Mouse (Mus musculus): ENCODE results near the gene Comtd1. TPM values are rescaled to one million over a fixed set of nuclear protein-coding genes. Genes with fewer than 3 reads are reported as not detected.

The Comtd1 gene
- 54.4 and 59.0 TPM in 2 replicates for polyA plus RNA-seq (2014; fragmentation: Nextera tagmentation; extraction: Ambion mirVana)

DNA sequence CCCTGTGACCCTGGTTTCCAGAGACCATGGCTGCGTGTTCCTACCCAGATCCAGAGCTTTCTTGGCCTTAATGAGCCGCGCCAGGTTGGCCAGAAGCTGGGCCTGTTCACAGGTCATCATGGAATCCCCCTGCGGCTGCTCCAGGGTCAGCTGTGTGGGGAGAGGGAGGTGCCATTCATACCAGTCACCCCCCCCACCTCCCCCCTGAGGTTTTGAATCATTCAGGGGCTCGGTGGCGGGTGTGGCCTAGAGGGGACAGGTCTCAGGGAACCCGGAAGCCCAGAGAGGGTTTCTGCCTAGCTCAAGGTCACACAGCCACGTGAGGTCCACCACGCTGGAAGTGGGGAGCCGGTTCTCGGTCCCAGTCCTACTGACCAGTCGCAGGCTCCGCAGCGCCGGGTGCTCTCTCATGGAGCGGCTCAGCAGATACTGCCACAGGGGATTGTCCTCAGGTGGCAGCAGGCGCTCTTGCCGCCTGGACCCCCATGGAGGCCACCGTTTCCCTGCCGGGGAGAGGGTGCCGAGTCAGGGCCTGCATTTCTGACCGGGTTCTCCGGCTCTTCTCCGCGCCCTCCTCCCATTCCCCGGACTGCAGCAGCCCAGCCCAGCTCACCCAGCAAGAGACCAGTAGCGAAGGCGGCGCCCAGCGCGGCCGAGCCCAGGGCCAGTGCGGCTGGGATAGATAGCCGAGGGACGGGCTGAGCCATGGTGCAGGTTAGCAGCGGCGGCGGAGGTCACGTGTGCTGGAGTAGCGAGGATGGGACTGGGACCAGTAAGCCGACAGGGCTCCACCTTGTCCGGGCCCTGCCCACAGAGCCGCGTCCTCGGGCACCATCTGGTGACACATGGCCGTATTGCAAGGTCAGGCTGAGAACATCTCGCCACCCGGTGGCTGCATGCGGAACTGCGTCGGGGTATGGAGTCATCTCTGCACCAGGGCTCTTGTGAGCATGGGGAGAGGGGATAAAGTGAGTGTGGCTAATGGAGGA is at the start of gene Comtd1:
Gene Comtd1, minus strand, starts transcription at position 812 of the 989 bp plus-strand sequence.
- DNase-seq (ENCODE audit: low spot score) (peak; percentile 92), ATAC-seq (replicated peaks; ENCODE audit: low FRiP score) (peak; percentile 91)
- Histone ChIP-seq H3K9ac (ENCODE audit: low read depth, low read length) (peak within 1 kb of the TSS; percentile 86), H3K4me1 (replicated peaks; ENCODE audit: control insufficient read depth, insufficient read depth, low read length) (peaks cover 53% of the 10 kb centered on the region), H3K27me3 (replicated peaks; ENCODE audit: control insufficient read depth, insufficient read depth, low read length) (no peaks in the 10 kb centered on the region), H3K9me3 (ENCODE audit: control insufficient read depth, low read length) (no peaks in the 10 kb centered on the region), H3K27ac (ENCODE audit: low read depth, low read length) (peak within 1 kb of the TSS; percentile 89), H3K4me2 (peak within 1 kb of the TSS; percentile 99), H3K4me3 (ENCODE audit: low read depth, low read length) (peak within 1 kb of the TSS; percentile 73), H3K36me3 (ENCODE audit: control insufficient read depth, insufficient read depth, low read length) (peaks cover 15% of the 10 kb centered on the region)
- under 1% methylated on average over 51 of the region's 51 CpGs for WGBS

DNA sequence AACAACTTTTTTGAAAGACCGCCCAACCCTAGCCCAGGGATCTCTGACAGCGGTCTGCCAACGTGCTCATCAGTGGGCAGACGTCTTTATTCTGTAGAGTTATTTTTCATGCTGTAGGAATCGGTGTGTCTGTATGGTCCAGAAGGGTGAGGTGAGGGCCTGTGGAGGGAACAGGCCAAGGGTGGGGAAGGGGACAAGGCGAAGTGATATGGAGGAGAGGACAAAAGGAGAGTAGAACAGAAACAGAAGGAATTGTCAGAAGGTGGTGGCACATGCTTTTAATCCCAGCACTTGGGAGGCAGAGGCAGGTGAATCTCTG is 43.5 kb upstream of the Comtd1 start:
- no peaks in the 10 kb centered on the region for H3K4me1 ChIP-seq (replicated peaks; ENCODE audit: control insufficient read depth, insufficient read depth, low read length)
- DNase-seq (ENCODE audit: low spot score): no peak
- no peak overlapping the region for H3K27ac ChIP-seq (ENCODE audit: low read depth, low read length)
- no peak overlapping the region for H3K4me2 ChIP-seq
- no peaks in the 10 kb centered on the region for H3K9me3 ChIP-seq (ENCODE audit: control insufficient read depth, low read length)
- no peak overlapping the region for H3K4me3 ChIP-seq (ENCODE audit: low read depth, low read length)
- WGBS: 63% methylated on average over 6 of the region's 6 CpGs
- no peak for ATAC-seq (replicated peaks; ENCODE audit: low FRiP score)
- no peaks in the 10 kb centered on the region for H3K27me3 ChIP-seq (replicated peaks; ENCODE audit: control insufficient read depth, insufficient read depth, low read length)
- no peak overlapping the region for H3K9ac ChIP-seq (ENCODE audit: low read depth, low read length)
- H3K36me3 ChIP-seq (ENCODE audit: control insufficient read depth, insufficient read depth, low read length): no peaks in the 10 kb centered on the region

DNA sequence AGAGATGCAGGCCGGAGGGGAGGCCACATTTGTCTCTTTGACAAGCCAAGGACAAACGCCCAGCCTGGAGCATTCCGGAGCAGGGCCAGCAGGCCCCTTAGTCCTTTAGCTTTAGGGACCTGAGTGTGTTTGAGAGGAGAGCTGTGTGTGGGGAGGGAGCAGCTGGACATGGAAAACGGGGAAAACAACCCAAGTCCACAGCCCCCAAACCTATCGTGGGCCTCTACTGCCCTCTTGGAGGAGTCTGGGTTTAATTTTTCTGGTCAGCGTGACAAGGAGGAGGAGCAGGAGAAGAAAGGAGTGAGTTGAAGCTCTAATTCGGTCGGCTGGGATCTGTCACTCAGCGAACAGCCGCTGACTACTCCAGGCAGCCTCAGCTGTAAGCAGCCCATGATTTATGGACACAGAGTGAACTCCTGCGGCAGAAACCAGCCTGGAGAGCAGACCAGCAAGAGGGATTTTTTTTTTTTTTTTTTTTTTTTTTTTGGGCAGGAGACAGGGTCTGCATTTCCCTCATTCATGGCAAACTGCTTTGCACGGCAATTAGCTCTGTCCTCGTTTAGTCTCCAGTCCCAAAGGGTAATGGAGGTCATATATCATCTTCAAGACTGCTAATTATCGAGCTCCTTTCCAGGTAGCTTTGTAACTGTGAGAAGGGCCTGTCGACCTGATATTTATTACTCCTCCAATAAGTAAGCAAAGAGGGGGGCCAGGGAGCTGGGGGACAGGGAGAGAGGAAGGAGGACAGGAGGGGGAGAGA is 43.0 kb upstream of the Comtd1 start:
- ATAC-seq (replicated peaks; ENCODE audit: low FRiP score): no peak
- Histone ChIP-seq H3K9me3 (ENCODE audit: control insufficient read depth, low read length) (no peaks in the 10 kb centered on the region), H3K4me2 (no peak overlapping the region), H3K27me3 (replicated peaks; ENCODE audit: control insufficient read depth, insufficient read depth, low read length) (no peaks in the 10 kb centered on the region), H3K4me3 (ENCODE audit: low read depth, low read length) (no peak overlapping the region), H3K27ac (ENCODE audit: low read depth, low read length) (0 out of 2 replicates have a peak overlapping the region, but pooled peaks have one; percentile 8), H3K4me1 (replicated peaks; ENCODE audit: control insufficient read depth, insufficient read depth, low read length) (no peaks in the 10 kb centered on the region), H3K36me3 (ENCODE audit: control insufficient read depth, insufficient read depth, low read length) (no peaks in the 10 kb centered on the region), H3K9ac (ENCODE audit: low read depth, low read length) (no peak overlapping the region)
- DNase-seq (ENCODE audit: low spot score): no peak
- 44% methylated on average over 15 of the region's 15 CpGs for WGBS

DNA sequence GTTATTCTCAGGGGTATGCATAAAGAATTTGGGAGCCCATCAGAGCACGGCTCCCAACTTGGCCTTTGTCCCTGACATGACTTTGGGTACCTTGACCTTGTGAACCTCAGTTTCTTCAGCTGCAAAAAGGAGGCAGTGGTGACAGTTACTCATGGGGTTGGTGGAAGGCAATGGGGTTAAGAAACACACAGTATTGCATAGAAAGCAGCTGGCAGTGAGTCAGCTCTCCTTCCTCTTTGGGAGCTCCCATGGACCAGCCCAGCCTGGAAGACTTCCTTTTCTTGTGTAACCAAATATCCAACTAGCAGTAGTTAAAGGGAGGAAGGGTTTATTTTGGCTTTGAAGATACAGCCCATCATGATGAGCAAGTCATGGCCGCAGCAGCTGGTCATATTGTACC is 41.7 kb upstream of the Comtd1 start:
- Histone ChIP-seq H3K27me3 (replicated peaks; ENCODE audit: control insufficient read depth, insufficient read depth, low read length) (no peaks in the 10 kb centered on the region), H3K4me3 (ENCODE audit: low read depth, low read length) (no peak overlapping the region), H3K36me3 (ENCODE audit: control insufficient read depth, insufficient read depth, low read length) (no peaks in the 10 kb centered on the region), H3K4me2 (no peak overlapping the region), H3K9me3 (ENCODE audit: control insufficient read depth, low read length) (no peaks in the 10 kb centered on the region), H3K9ac (ENCODE audit: low read depth, low read length) (no peak overlapping the region), H3K4me1 (replicated peaks; ENCODE audit: control insufficient read depth, insufficient read depth, low read length) (no peaks in the 10 kb centered on the region), H3K27ac (ENCODE audit: low read depth, low read length) (no peak overlapping the region)
- no peak for DNase-seq (ENCODE audit: low spot score)
- WGBS: 58% methylated on average over 2 of the region's 2 CpGs
- ATAC-seq (replicated peaks; ENCODE audit: low FRiP score): no peak

DNA sequence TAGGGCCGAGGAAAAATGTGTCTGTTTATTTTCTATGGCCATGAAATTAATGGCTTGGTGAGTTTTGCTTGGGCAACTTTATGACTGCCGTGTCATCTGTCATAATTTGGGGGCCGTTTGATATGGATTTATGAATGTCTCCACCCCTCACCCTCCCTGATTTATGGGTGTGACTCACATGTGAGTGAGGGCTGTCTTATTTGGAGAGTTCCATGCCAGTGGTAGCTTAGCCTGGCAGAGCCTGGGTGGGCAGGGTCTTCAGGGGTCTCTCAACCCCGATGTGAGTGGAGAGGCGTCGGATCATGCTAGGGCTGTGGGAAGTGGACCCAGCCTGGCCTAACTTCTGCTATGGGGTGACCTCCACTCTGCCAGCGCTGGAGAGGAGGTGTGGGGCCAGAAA is 18.0 kb upstream of the Comtd1 start:
- no peak overlapping the region for H3K4me3 ChIP-seq (ENCODE audit: low read depth, low read length)

DNA sequence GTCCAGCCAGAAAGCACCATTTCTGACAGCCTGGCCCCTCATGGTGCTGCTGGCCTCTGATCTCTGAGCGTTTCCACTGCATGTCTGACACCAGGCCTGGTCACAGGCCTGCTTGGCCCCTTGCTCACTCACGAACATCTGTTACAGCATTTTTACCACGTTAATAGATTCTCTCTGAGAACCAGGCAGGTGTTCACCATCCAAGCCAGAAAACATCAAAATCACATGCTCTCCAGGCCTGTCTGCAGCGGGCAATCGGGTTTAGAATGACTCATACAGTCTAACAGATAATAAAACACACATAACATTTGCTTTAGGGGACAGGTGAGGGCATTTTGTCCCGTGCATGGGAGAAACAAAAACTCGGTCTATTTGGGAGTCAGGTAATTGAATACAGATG is 17.5 kb upstream of the Comtd1 start:
- H3K27ac ChIP-seq (ENCODE audit: low read depth, low read length): no peak overlapping the region
- H3K4me3 ChIP-seq (ENCODE audit: low read depth, low read length): no peak overlapping the region
- ATAC-seq (replicated peaks; ENCODE audit: low FRiP score) (no peak), DNase-seq (ENCODE audit: low spot score) (no peak)
- no peak overlapping the region for H3K9ac ChIP-seq (ENCODE audit: low read depth, low read length)
- WGBS: 63% methylated on average over 7 of the region's 7 CpGs
- H3K4me1 ChIP-seq (replicated peaks; ENCODE audit: control insufficient read depth, insufficient read depth, low read length): no peaks in the 10 kb centered on the region
- H3K9me3 ChIP-seq (ENCODE audit: control insufficient read depth, low read length): no peaks in the 10 kb centered on the region
- H3K4me2 ChIP-seq: no peak overlapping the region
- H3K27me3 ChIP-seq (replicated peaks; ENCODE audit: control insufficient read depth, insufficient read depth, low read length): no peaks in the 10 kb centered on the region
- no peaks in the 10 kb centered on the region for H3K36me3 ChIP-seq (ENCODE audit: control insufficient read depth, insufficient read depth, low read length)

More for the DNA sequence above, 18.0 kb upstream of the Comtd1 start:
- WGBS: 77% methylated on average over 7 of the region's 7 CpGs
- Histone ChIP-seq H3K9me3 (ENCODE audit: control insufficient read depth, low read length) (no peaks in the 10 kb centered on the region), H3K36me3 (ENCODE audit: control insufficient read depth, insufficient read depth, low read length) (no peaks in the 10 kb centered on the region), H3K27ac (ENCODE audit: low read depth, low read length) (no peak overlapping the region), H3K4me1 (replicated peaks; ENCODE audit: control insufficient read depth, insufficient read depth, low read length) (no peaks in the 10 kb centered on the region), H3K4me2 (no peak overlapping the region), H3K9ac (ENCODE audit: low read depth, low read length) (no peak overlapping the region), H3K27me3 (replicated peaks; ENCODE audit: control insufficient read depth, insufficient read depth, low read length) (no peaks in the 10 kb centered on the region)
- no peak for DNase-seq (ENCODE audit: low spot score)
- no peak for ATAC-seq (replicated peaks; ENCODE audit: low FRiP score)

DNA sequence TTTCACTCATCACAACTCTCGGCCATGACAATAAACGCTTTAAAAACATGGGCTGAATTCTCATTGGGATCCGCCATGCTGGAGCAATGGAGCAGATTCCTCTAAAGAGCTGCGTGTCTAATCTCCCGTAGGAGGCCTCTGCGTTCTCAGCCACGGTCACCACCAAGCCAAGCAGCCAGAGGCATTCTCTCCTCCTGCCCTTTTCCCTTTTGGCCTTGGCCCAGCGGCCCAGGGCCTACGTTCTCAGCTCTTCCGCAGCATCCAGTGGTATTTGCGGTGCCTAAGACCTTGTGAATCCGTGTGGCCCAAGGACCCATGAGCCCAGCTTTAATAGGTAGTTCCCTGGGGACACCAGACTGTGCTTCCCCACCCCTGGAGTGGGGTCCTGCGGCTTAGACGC is 8.1 kb upstream of the Comtd1 start:
- Histone ChIP-seq H3K27ac (ENCODE audit: low read depth, low read length) (no peak overlapping the region), H3K4me2 (no peak overlapping the region), H3K36me3 (ENCODE audit: control insufficient read depth, insufficient read depth, low read length) (no peaks in the 10 kb centered on the region), H3K27me3 (replicated peaks; ENCODE audit: control insufficient read depth, insufficient read depth, low read length) (no peaks in the 10 kb centered on the region), H3K9me3 (ENCODE audit: control insufficient read depth, low read length) (no peaks in the 10 kb centered on the region), H3K4me1 (replicated peaks; ENCODE audit: control insufficient read depth, insufficient read depth, low read length) (peaks cover 19% of the 10 kb centered on the region), H3K9ac (ENCODE audit: low read depth, low read length) (no peak overlapping the region), H3K4me3 (ENCODE audit: low read depth, low read length) (no peak overlapping the region)
- WGBS: 85% methylated on average over 14 of the region's 14 CpGs
- no peak for ATAC-seq (replicated peaks; ENCODE audit: low FRiP score)
- no peak for DNase-seq (ENCODE audit: low spot score)

DNA sequence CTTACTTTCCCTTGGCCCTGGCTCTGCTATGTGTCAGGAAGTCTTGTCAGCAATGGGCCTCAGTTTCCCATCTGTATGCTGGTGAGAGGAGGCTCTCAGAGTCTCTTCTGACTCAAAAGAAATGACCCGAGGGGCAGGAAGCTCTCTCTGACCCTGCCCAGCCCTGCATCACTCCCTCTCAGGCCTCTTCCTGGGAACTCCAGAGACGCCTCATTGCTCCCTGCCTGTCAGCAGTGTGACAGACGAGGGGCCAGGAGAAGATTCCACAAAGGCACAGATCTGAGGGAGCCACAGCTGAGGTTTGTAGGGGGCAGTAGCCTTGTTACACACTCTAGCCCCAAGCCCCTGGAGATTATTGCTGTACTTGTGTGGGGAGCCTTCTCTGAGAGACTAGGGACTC is 7.2 kb upstream of the Comtd1 start:
- Histone ChIP-seq H3K4me1 (replicated peaks; ENCODE audit: control insufficient read depth, insufficient read depth, low read length) (peaks cover 26% of the 10 kb centered on the region), H3K36me3 (ENCODE audit: control insufficient read depth, insufficient read depth, low read length) (no peaks in the 10 kb centered on the region), H3K27me3 (replicated peaks; ENCODE audit: control insufficient read depth, insufficient read depth, low read length) (no peaks in the 10 kb centered on the region), H3K4me3 (ENCODE audit: low read depth, low read length) (no peak overlapping the region), H3K9me3 (ENCODE audit: control insufficient read depth, low read length) (no peaks in the 10 kb centered on the region), H3K27ac (ENCODE audit: low read depth, low read length) (no peak overlapping the region), H3K4me2 (no peak overlapping the region), H3K9ac (ENCODE audit: low read depth, low read length) (no peak overlapping the region)
- no peak for DNase-seq (ENCODE audit: low spot score)
- no peak for ATAC-seq (replicated peaks; ENCODE audit: low FRiP score)
- WGBS: 41% methylated on average over 3 of the region's 3 CpGs

All from liver, embryonic 11.5 days (tissue).